Mouse (Mus musculus): ENCODE measurements around the gene Hist1h4f. TPM values are rescaled to one million over a fixed set of nuclear protein-coding genes. Genes with fewer than 3 reads are reported as not detected.
A peak's percentile ranks its signal among the peaks of the same experiment; 100 is the strongest.

The Hist1h4f gene
- polyA plus RNA-seq, 1 experiment from 2014 or later: 0.46 TPM

DNA sequence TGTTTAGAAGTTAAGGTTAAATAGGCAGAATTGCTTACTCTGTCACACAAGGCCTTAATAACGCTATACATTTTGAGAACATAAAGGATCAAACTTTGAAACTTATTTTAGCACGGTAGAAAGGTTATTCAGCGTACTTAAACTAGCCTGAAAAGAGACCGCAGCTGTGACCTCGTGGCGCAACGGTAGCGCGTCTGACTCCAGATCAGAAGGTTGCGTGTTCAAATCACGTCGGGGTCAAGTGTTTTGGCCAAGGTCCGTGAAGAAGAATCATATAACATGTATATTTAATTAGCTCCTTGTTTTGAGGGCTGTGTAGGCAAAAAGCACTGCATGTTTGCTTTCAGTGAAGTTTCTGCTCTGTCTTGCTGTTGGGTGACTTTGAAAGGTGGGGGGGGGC, 45.1 kb downstream of the Hist1h4f start:
- no peaks in the 10 kb centered on the region for H3K9me3 ChIP-seq (ENCODE audit: control insufficient read depth)
- H3K9ac ChIP-seq (ENCODE audit: low read depth, low read length): no peak overlapping the region
- 0 out of 2 replicates have a peak, but pooled peaks cover 5% of the 10 kb centered on the region for H3K4me1 ChIP-seq (replicated peaks; ENCODE audit: control insufficient read depth, insufficient read depth, low read length)
- no peaks in the 10 kb centered on the region for H3K27me3 ChIP-seq (replicated peaks; ENCODE audit: control insufficient read depth, insufficient read depth, low read length)
- peak overlapping the region; percentile 20; the same call in 1 of the 2 replicates for H3K4me3 ChIP-seq (ENCODE audit: low read depth, low read length)
- no peaks in the 10 kb centered on the region for H3K36me3 ChIP-seq (ENCODE audit: control insufficient read depth, insufficient read depth)
- H3K27ac ChIP-seq (ENCODE audit: low read depth, low read length): no peak overlapping the region
- no peak for TF ChIP-seq CTCF (IDR thresholded peaks at IDR 0.05; ENCODE audit: low read depth)
- peak overlapping the region; percentile 60 for H3K4me2 ChIP-seq (replicated peaks; ENCODE audit: low read depth)
- WGBS: 17% methylated on average over 13 of the region's 13 CpGs
- no peak for ATAC-seq

DNA sequence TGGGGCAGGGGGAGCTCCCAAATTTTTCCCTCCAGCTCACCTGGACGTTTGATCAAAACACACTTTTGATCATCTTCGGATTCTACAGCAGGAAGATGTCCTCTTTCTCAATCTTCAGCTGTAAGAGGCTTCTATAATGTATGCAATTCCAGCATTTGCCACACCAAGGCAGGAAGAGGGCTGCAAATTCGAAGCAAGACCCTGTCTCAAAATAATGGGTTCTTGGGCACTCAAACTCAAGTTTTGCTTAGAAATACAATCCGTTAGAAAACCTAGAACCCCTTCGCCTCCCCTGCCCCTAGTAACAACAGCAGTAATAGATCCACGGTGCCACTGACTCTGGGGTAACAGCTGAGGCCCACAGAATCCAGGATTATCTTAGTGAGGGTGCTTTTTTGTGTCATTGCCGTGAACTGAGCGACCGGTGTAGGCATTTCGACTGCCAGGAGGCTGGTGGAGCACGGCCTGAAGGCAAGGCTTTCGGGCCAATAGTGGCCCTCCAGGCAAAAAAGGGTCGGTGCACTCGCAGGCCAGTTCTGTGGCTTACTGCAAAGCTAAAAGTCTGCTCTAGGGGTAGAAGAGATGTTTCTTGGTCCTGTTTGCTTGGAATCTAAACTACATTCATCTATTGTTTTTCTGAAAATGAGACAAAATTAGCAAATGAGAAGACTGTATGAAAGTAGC, 45.6 kb downstream of the Hist1h4f start:
- TF ChIP-seq CTCF (IDR thresholded peaks at IDR 0.05; ENCODE audit: low read depth): no peak

DNA sequence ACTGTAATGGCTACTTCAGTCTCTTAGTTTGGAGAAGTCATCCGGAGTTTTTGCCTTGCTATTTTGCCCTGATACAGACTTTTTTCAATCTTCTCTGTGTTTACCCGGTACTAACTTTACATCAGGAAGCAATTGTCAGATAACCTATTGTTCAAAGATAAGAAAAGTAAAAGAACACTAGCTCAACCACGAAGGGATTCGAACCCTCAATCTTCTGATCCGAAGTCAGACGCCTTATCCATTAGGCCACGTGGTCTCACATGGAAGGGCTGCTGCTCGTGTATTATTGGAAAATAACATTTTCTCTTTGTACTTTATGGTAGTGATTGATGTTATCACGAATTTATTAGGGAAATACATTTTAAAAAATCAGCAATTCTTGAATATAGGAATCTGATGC, 47.7 kb downstream of the Hist1h4f start:
- 0 out of 2 replicates have a peak, but pooled peaks have one; percentile 20 for ATAC-seq
- Histone ChIP-seq H3K27ac (ENCODE audit: low read depth, low read length) (no peak overlapping the region), H3K4me2 (replicated peaks; ENCODE audit: low read depth) (no peak overlapping the region), H3K4me3 (ENCODE audit: low read depth, low read length) (no peak overlapping the region), H3K9ac (ENCODE audit: low read depth, low read length) (no peak overlapping the region), H3K4me1 (replicated peaks; ENCODE audit: control insufficient read depth, insufficient read depth, low read length) (0 out of 2 replicates have a peak, but pooled peaks cover 5% of the 10 kb centered on the region), H3K9me3 (ENCODE audit: control insufficient read depth) (no peaks in the 10 kb centered on the region), H3K27me3 (replicated peaks; ENCODE audit: control insufficient read depth, insufficient read depth, low read length) (no peaks in the 10 kb centered on the region), H3K36me3 (ENCODE audit: control insufficient read depth, insufficient read depth) (no peaks in the 10 kb centered on the region)
- no peak for TF ChIP-seq CTCF (IDR thresholded peaks at IDR 0.05; ENCODE audit: low read depth)
- WGBS: 3% methylated on average over 9 of the region's 9 CpGs

More for the DNA sequence above, 45.6 kb downstream of the Hist1h4f start:
- Histone ChIP-seq H3K4me2 (replicated peaks; ENCODE audit: low read depth) (peak overlapping the region; percentile 60), H3K27me3 (replicated peaks; ENCODE audit: control insufficient read depth, insufficient read depth, low read length) (no peaks in the 10 kb centered on the region), H3K36me3 (ENCODE audit: control insufficient read depth, insufficient read depth) (no peaks in the 10 kb centered on the region), H3K9me3 (ENCODE audit: control insufficient read depth) (no peaks in the 10 kb centered on the region), H3K9ac (ENCODE audit: low read depth, low read length) (no peak overlapping the region), H3K4me1 (replicated peaks; ENCODE audit: control insufficient read depth, insufficient read depth, low read length) (0 out of 2 replicates have a peak, but pooled peaks cover 5% of the 10 kb centered on the region), H3K4me3 (ENCODE audit: low read depth, low read length) (peak overlapping the region; percentile 20), H3K27ac (ENCODE audit: low read depth, low read length) (no peak overlapping the region)
- no peak for ATAC-seq
- 19% methylated on average over 14 of the region's 14 CpGs for WGBS

DNA sequence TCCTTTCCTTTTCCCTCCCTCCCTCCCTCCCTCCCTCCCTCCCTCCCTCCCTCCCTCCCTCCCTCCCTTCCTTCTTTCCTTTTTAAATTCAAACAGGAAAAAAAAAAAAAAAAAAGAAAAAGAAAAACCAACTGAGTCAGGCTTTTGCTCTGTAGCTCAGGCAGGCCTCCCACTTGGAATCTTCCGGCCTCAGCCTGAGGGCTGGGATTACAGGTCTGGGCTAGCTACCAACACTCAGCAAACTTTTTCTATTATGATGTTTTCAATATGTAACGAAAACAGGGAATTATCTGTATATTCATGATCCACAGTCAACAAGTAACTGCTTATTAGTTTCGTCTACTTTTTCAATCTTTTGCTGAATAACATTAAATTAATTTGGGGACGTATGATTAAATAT, 48.5 kb downstream of the Hist1h4f start:
- H3K9me3 ChIP-seq (ENCODE audit: control insufficient read depth): no peaks in the 10 kb centered on the region
- H3K36me3 ChIP-seq (ENCODE audit: control insufficient read depth, insufficient read depth): no peaks in the 10 kb centered on the region
- H3K4me2 ChIP-seq (replicated peaks; ENCODE audit: low read depth): no peak overlapping the region
- TF ChIP-seq CTCF (IDR thresholded peaks at IDR 0.05; ENCODE audit: low read depth): no peak
- H3K27ac ChIP-seq (ENCODE audit: low read depth, low read length): no peak overlapping the region
- ATAC-seq: no peak
- H3K4me1 ChIP-seq (replicated peaks; ENCODE audit: control insufficient read depth, insufficient read depth, low read length): 0 out of 2 replicates have a peak, but pooled peaks cover 5% of the 10 kb centered on the region
- H3K27me3 ChIP-seq (replicated peaks; ENCODE audit: control insufficient read depth, insufficient read depth, low read length): no peaks in the 10 kb centered on the region
- H3K4me3 ChIP-seq (ENCODE audit: low read depth, low read length): no peak overlapping the region
- WGBS: 68% methylated on average over 4 of the region's 4 CpGs
- no peak overlapping the region for H3K9ac ChIP-seq (ENCODE audit: low read depth, low read length)

DNA sequence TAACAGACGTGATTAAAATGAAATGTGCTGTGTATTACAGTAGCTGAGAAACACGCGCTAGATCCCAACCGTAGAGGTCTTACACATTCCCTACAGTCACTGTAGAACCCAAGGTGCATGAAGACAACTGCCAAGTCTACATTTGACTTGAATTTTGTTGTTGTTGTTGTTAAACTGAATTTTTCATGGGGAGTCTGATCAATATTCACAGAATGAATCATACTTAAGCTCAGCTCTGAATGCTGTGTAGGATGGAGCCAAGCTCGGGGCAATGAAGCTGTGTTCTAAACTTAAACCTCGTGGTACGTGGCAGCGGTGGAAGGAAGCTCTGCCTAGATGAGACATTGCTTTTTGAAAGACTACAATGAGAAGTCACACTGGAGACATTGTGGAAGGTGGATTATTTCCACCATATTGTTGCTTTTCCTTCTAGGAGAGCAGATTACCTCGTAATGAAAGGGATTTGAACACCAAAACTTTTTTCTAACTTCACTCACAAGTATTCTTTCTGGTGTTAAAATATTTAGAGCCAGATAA, 49.3 kb downstream of the Hist1h4f start:
- no peak overlapping the region for H3K9ac ChIP-seq (ENCODE audit: low read depth, low read length)
- WGBS: 49% methylated on average over 9 of the region's 9 CpGs
- no peaks in the 10 kb centered on the region for H3K27me3 ChIP-seq (replicated peaks; ENCODE audit: control insufficient read depth, insufficient read depth, low read length)
- ATAC-seq: no peak
- 0 out of 2 replicates have a peak overlapping the region, but pooled peaks have one; percentile 6 for H3K4me2 ChIP-seq (replicated peaks; ENCODE audit: low read depth)
- H3K27ac ChIP-seq (ENCODE audit: low read depth, low read length): no peak overlapping the region
- no peak overlapping the region for H3K4me3 ChIP-seq (ENCODE audit: low read depth, low read length)
- H3K36me3 ChIP-seq (ENCODE audit: control insufficient read depth, insufficient read depth): no peaks in the 10 kb centered on the region
- no peaks in the 10 kb centered on the region for H3K9me3 ChIP-seq (ENCODE audit: control insufficient read depth)
- TF ChIP-seq CTCF (IDR thresholded peaks at IDR 0.05; ENCODE audit: low read depth): no peak
- peaks cover 5% of the 10 kb centered on the region; the same call in 1 of the 2 replicates for H3K4me1 ChIP-seq (replicated peaks; ENCODE audit: control insufficient read depth, insufficient read depth, low read length)

DNA sequence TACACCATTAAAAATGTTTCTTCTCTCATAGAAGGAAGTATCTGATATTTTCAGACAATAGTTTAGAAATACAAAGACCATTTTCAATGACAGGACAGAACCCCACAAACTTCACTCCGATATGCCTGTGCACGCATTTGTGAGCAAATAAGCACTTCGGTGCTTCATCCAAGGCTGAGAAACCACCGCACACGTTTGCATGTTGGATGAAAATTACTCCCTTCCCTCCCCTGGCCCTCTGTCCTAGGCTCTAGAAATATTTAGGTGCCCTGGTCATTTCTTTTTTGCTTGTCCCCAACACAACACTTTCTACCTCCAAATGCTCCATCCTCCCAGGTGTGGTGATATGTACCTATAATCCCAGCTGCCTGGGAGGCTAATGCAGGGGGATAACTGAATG, 49.9 kb downstream of the Hist1h4f start:
- no peak for TF ChIP-seq CTCF (IDR thresholded peaks at IDR 0.05; ENCODE audit: low read depth)
- Histone ChIP-seq H3K4me1 (replicated peaks; ENCODE audit: control insufficient read depth, insufficient read depth, low read length) (peaks cover 5% of the 10 kb centered on the region; the same call in 1 of the 2 replicates), H3K9ac (ENCODE audit: low read depth, low read length) (no peak overlapping the region), H3K4me2 (replicated peaks; ENCODE audit: low read depth) (peak overlapping the region; percentile 6; the same call in 1 of the 2 replicates), H3K27me3 (replicated peaks; ENCODE audit: control insufficient read depth, insufficient read depth, low read length) (no peaks in the 10 kb centered on the region), H3K4me3 (ENCODE audit: low read depth, low read length) (no peak overlapping the region), H3K27ac (ENCODE audit: low read depth, low read length) (no peak overlapping the region), H3K36me3 (ENCODE audit: control insufficient read depth, insufficient read depth) (no peaks in the 10 kb centered on the region), H3K9me3 (ENCODE audit: control insufficient read depth) (no peaks in the 10 kb centered on the region)
- ATAC-seq: no peak
- 37% methylated on average over 5 of the region's 5 CpGs for WGBS

Small RNA genes lying within 50 kb of the gene (microRNA-seq; reads per million reads assigned to microRNA genes)
- gene Gm44297 (not detected), gene Gm44359 (not detected), gene Gm44394 (not detected), gene n-TStga1 (not detected)

Other genes starting within 250 kb of the Hist1h4f start
- 15.6 and 17.2 TPM in 2 replicates for gene Zfp322a, start 182.4 kb downstream of the Hist1h4f start, polyA plus RNA-seq (2015; fragmentation: Nextera tagmentation; extraction: Ambion mirVana)
- 5.1 and 5.6 TPM in 2 replicates for gene Abt1, start 127.8 kb downstream of the Hist1h4f start, polyA plus RNA-seq (2015; fragmentation: Nextera tagmentation; extraction: Ambion mirVana)
- not detected in 2 replicates for gene Btn1a1, start 85.7 kb downstream of the Hist1h4f start, polyA plus RNA-seq (2015; fragmentation: Nextera tagmentation; extraction: Ambion mirVana)
- gene Btn2a2, start 62.8 kb downstream of the Hist1h4f start, polyA plus RNA-seq (2015; fragmentation: Nextera tagmentation; extraction: Ambion mirVana): not detected in 2 replicates
- 6.1 and 8.1 TPM in 2 replicates for gene Hist1h4h, start 20.6 kb downstream of the Hist1h4f start, polyA plus RNA-seq (2015; fragmentation: Nextera tagmentation; extraction: Ambion mirVana)
- 2.7 and 3.0 TPM in 2 replicates for gene Hist1h2af, start 17.7 kb downstream of the Hist1h4f start, polyA plus RNA-seq (2015; fragmentation: Nextera tagmentation; extraction: Ambion mirVana)
- gene Hist1h3g, start 16.2 kb downstream of the Hist1h4f start, polyA plus RNA-seq (2015; fragmentation: Nextera tagmentation; extraction: Ambion mirVana): 1.2 and 2.1 TPM in 2 replicates
- gene Hist1h2bh, start 8.3 kb downstream of the Hist1h4f start, polyA plus RNA-seq (2015; fragmentation: Nextera tagmentation; extraction: Ambion mirVana): 0.18 and 0.23 TPM in 2 replicates
- 0.37 TPM in 1 of 2 replicates, not detected in the other for gene Hist1h3f, start 7.6 kb downstream of the Hist1h4f start, polyA plus RNA-seq (2015; fragmentation: Nextera tagmentation; extraction: Ambion mirVana)
- gene Hist1h1d, start 1.6 kb upstream of the Hist1h4f start, polyA plus RNA-seq (2015; fragmentation: Nextera tagmentation; extraction: Ambion mirVana): 0.13 and 0.21 TPM in 2 replicates
- 2.2 and 2.4 TPM in 2 replicates for gene Hist1h3e, start 10.7 kb upstream of the Hist1h4f start, polyA plus RNA-seq (2015; fragmentation: Nextera tagmentation; extraction: Ambion mirVana)
- 17.7 and 24.0 TPM in 2 replicates for gene Hist1h2ae, start 19.6 kb upstream of the Hist1h4f start, polyA plus RNA-seq (2015; fragmentation: Nextera tagmentation; extraction: Ambion mirVana)
- 3.1 and 4.4 TPM in 2 replicates for gene Hist1h2bg, start 19.7 kb upstream of the Hist1h4f start, polyA plus RNA-seq (2015; fragmentation: Nextera tagmentation; extraction: Ambion mirVana)
- gene Hist1h2bf, start 22.5 kb upstream of the Hist1h4f start, polyA plus RNA-seq (2015; fragmentation: Nextera tagmentation; extraction: Ambion mirVana): 0.64 and 1.3 TPM in 2 replicates
- gene Hist1h2ad, start 22.7 kb upstream of the Hist1h4f start, polyA plus RNA-seq (2015; fragmentation: Nextera tagmentation; extraction: Ambion mirVana): 0.97 and 1.3 TPM in 2 replicates
- 1.6 and 2.3 TPM in 2 replicates for gene Hist1h3d, start 24.1 kb upstream of the Hist1h4f start, polyA plus RNA-seq (2015; fragmentation: Nextera tagmentation; extraction: Ambion mirVana)
- 34.7 and 35.3 TPM in 2 replicates for gene Hist1h4d, start 29.9 kb upstream of the Hist1h4f start, polyA plus RNA-seq (2015; fragmentation: Nextera tagmentation; extraction: Ambion mirVana)
- gene Hist1h2be, start 69.5 kb upstream of the Hist1h4f start, polyA plus RNA-seq (2015; fragmentation: Nextera tagmentation; extraction: Ambion mirVana): 0.30 and 0.46 TPM in 2 replicates
- gene Hist1h1e, start 70.9 kb upstream of the Hist1h4f start, polyA plus RNA-seq (2015; fragmentation: Nextera tagmentation; extraction: Ambion mirVana): 6.8 and 6.9 TPM in 2 replicates
- 0.46 TPM in 2 replicates for gene Hist1h2ac, start 132.3 kb upstream of the Hist1h4f start, polyA plus RNA-seq (2015; fragmentation: Nextera tagmentation; extraction: Ambion mirVana)
- gene Hist1h2bc, start 132.6 kb upstream of the Hist1h4f start, polyA plus RNA-seq (2015; fragmentation: Nextera tagmentation; extraction: Ambion mirVana): 211 and 224 TPM in 2 replicates
- gene Hist1h1t, start 144.2 kb upstream of the Hist1h4f start, polyA plus RNA-seq (2015; fragmentation: Nextera tagmentation; extraction: Ambion mirVana): not detected in 2 replicates
- gene Hist1h4c, start 146.8 kb upstream of the Hist1h4f start, polyA plus RNA-seq (2015; fragmentation: Nextera tagmentation; extraction: Ambion mirVana): 2.9 and 3.0 TPM in 2 replicates
- gene Hfe, start 159.2 kb upstream of the Hist1h4f start, polyA plus RNA-seq (2015; fragmentation: Nextera tagmentation; extraction: Ambion mirVana): 12.5 TPM in 2 replicates
- gene Hist1h1c, start 187.2 kb upstream of the Hist1h4f start, polyA plus RNA-seq (2015; fragmentation: Nextera tagmentation; extraction: Ambion mirVana): 105 and 107 TPM in 2 replicates
- gene Hist1h3c, start 194.0 kb upstream of the Hist1h4f start, polyA plus RNA-seq (2015; fragmentation: Nextera tagmentation; extraction: Ambion mirVana): 1.2 and 1.4 TPM in 2 replicates
- 0.37 and 0.48 TPM in 2 replicates for gene Hist1h2bb, start 195.1 kb upstream of the Hist1h4f start, polyA plus RNA-seq (2015; fragmentation: Nextera tagmentation; extraction: Ambion mirVana)
- gene Hist1h2ab, start 199.5 kb upstream of the Hist1h4f start, polyA plus RNA-seq (2015; fragmentation: Nextera tagmentation; extraction: Ambion mirVana): 11.7 and 12.1 TPM in 2 replicates
- gene Hist1h3b, start 200.6 kb upstream of the Hist1h4f start, polyA plus RNA-seq (2015; fragmentation: Nextera tagmentation; extraction: Ambion mirVana): 1.3 and 1.5 TPM in 2 replicates
- 0.76 and 1.4 TPM in 2 replicates for gene Hist1h4b, start 205.4 kb upstream of the Hist1h4f start, polyA plus RNA-seq (2015; fragmentation: Nextera tagmentation; extraction: Ambion mirVana)
- gene Hist1h4a, start 209.6 kb upstream of the Hist1h4f start, polyA plus RNA-seq (2015; fragmentation: Nextera tagmentation; extraction: Ambion mirVana): 0.43 TPM in 1 of 2 replicates, not detected in the other
- 4.1 and 4.5 TPM in 2 replicates for gene Hist1h3a, start 210.7 kb upstream of the Hist1h4f start, polyA plus RNA-seq (2015; fragmentation: Nextera tagmentation; extraction: Ambion mirVana)
- gene Hist1h1a, start 212.0 kb upstream of the Hist1h4f start, polyA plus RNA-seq (2015; fragmentation: Nextera tagmentation; extraction: Ambion mirVana): 0.60 and 0.85 TPM in 2 replicates
- gene Trim38, start 218.3 kb upstream of the Hist1h4f start, polyA plus RNA-seq (2015; fragmentation: Nextera tagmentation; extraction: Ambion mirVana): 0.10 TPM in 1 of 2 replicates, not detected in the other